Mouse (Mus musculus) erythroid progenitor cell, adult 5-6 weeks (primary cell): Measurements from ENCODE around the gene Ropn1l. TPM values are rescaled to one million over a fixed set of nuclear protein-coding genes. Genes with fewer than 3 reads are reported as not detected.

Experiments used
- ATAC-seq: replicated peaks from 2 replicates; pipeline ENCODE4 v1.8.0; 2016; ENCODE audit warnings: moderate number of reproducible peaks, mild to moderate bottlenecking, moderate TSS enrichment, inconsistent platforms; ENCODE audit not compliant: poor library complexity, low FRiP score, severe bottlenecking
- total RNA-seq, 2 experiments: library from RNA; stranded (forward) in 1 of 2; stranded (reverse) in 1 of 2; fragments of 150-400 nt in 1 of 2; fragments of 186-747, 209-891 nt in 1 of 2; gene quantifications; 2 replicates each; pipeline versions ENCODE4 v1.2.3 to v1.2.4; 2015 to 2017; ENCODE audit warnings: low replicate concordance in 2 of 2

The Ropn1l gene
- total RNA-seq, 2 experiments from 2014 or later: 7.5 TPM; not detected in 1

GRCm38 (mm10) chr15:31414179-31414898, 39.2 kb downstream of the Ropn1l start:
- no peak for ATAC-seq

- no peak for ATAC-seq
Measured at GRCm38 (mm10) chr15:31413662-31414061, 39.9 kb downstream of the Ropn1l start.

GRCm38 (mm10) chr15:31412933-31413332, 40.6 kb downstream of the Ropn1l start:
- ATAC-seq: no peak

GRCm38 (mm10) chr15:31412436-31412835, 41.1 kb downstream of the Ropn1l start:
- ATAC-seq: no peak

GRCm38 (mm10) chr15:31407490-31407889, 46.0 kb downstream of the Ropn1l start:
- no peak for ATAC-seq

GRCm38 (mm10) chr15:31406881-31407280, 46.7 kb downstream of the Ropn1l start:
- no peak for ATAC-seq

- ATAC-seq: no peak
Measured at GRCm38 (mm10) chr15:31404346-31404745, 49.2 kb downstream of the Ropn1l start.

- ATAC-seq: no peak
Measured at GRCm38 (mm10) chr15:31402200-31402892, 51.2 kb downstream of the Ropn1l start.

- ATAC-seq: no peak
Measured at GRCm38 (mm10) chr15:31400974-31401373, 52.6 kb downstream of the Ropn1l start.

GRCm38 (mm10) chr15:31398769-31399168, 54.8 kb downstream of the Ropn1l start:
- ATAC-seq: no peak

- ATAC-seq: no peak
Measured at GRCm38 (mm10) chr15:31397379-31397778, 56.2 kb downstream of the Ropn1l start.

GRCm38 (mm10) chr15:31396755-31397154, 56.8 kb downstream of the Ropn1l start:
- no peak for ATAC-seq

GRCm38 (mm10) chr15:31395986-31396385, 57.6 kb downstream of the Ropn1l start:
- no peak for ATAC-seq

GRCm38 (mm10) chr15:31393402-31393801, 60.1 kb downstream of the Ropn1l start:
- ATAC-seq: no peak

- no peak for ATAC-seq
Measured at GRCm38 (mm10) chr15:31392705-31393104, 60.8 kb downstream of the Ropn1l start.

GRCm38 (mm10) chr15:31392135-31392534, 61.4 kb downstream of the Ropn1l start:
- no peak for ATAC-seq

Other genes with a start within 250 kb of the Ropn1l start
- gene Dap, start 229.4 kb downstream of the Ropn1l start, total RNA-seq (2015; ENCODE audit: low replicate concordance): 35.0 and 39.8 TPM in 2 replicates
- 14.2 and 19.4 TPM in 2 replicates for gene Dap, start 229.4 kb downstream of the Ropn1l start, total RNA-seq (2017; ENCODE audit: low replicate concordance)
- 0.84 and 1.8 TPM in 2 replicates for gene Ankrd33b, start 86.0 kb downstream of the Ropn1l start, total RNA-seq (2015; ENCODE audit: low replicate concordance)
- gene Ankrd33b, start 86.0 kb downstream of the Ropn1l start, total RNA-seq (2017; ENCODE audit: low replicate concordance): under 0.01 and 3.9 TPM in 2 replicates
- gene March6, start 77.3 kb upstream of the Ropn1l start, total RNA-seq (2015; ENCODE audit: low replicate concordance): 48.3 and 78.4 TPM in 2 replicates
- gene March6, start 77.3 kb upstream of the Ropn1l start, total RNA-seq (2017; ENCODE audit: low replicate concordance): 73.2 and 98.7 TPM in 2 replicates
- gene Cmbl, start 111.7 kb upstream of the Ropn1l start, total RNA-seq (2015; ENCODE audit: low replicate concordance): 2.5 and 12.2 TPM in 2 replicates
- 7.3 and 8.3 TPM in 2 replicates for gene Cmbl, start 111.7 kb upstream of the Ropn1l start, total RNA-seq (2017; ENCODE audit: low replicate concordance)
- gene Cct5, start 148.1 kb upstream of the Ropn1l start, total RNA-seq (2015; ENCODE audit: low replicate concordance): 149 and 170 TPM in 2 replicates
- gene Cct5, start 148.1 kb upstream of the Ropn1l start, total RNA-seq (2017; ENCODE audit: low replicate concordance): 85.0 and 107 TPM in 2 replicates
- gene Fam173b, start 148.1 kb upstream of the Ropn1l start, total RNA-seq (2015; ENCODE audit: low replicate concordance): 5.0 and 12.6 TPM in 2 replicates
- gene Fam173b, start 148.1 kb upstream of the Ropn1l start, total RNA-seq (2017; ENCODE audit: low replicate concordance): 2.5 and 6.8 TPM in 2 replicates